Mouse (Mus musculus): ENCODE measurements around the gene Sycp2l. TPM values are rescaled to one million over a fixed set of nuclear protein-coding genes. Genes with fewer than 3 reads are reported as not detected.
"Not testable (repeated sequence)": the region's sequence is repeated elsewhere in the genome, so short reads cannot be mapped to it uniquely, and the experiment has no call there.

Gene Sycp2l
- polyA plus RNA-seq, 1 experiment from 2014 or later, result not detected

- H3K9me3 ChIP-seq, result no peaks in the 10 kb centered on the region
- ATAC-seq (ENCODE audit: low FRiP score, low read depth), result no peak
These were observed 20.8 kb downstream of the Sycp2l start for GRCm38 (mm10) chr13:41134901-41135300.

DNA sequence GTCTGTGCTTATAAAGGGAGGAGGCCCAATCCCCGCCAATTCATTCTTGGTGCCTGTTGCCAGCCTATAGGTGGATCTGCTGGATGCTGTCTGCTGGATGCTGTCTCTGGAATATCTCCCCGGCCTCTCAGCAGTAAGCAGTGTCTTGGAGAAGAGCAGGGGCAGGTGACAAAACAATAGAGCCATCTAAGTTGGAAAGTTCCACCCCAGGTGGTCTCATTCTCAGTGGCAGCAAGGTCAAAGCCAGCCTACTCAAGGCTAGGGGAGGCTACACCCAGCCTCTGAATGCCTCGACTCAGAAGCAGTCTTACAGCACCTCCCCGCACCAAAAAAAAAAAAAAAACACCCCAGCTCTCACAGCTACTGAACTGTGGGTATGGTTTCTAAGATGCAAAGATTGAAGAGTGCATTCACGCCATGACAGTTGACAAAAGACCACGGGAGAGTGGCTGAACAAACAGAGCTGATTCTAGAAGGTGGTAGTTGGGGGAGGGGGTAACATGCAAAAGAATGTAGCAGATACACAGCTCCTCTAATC lies 31.4 kb downstream of the Sycp2l start:
- H3K36me3 ChIP-seq, result no peaks in the 10 kb centered on the region
- no peaks in the 10 kb centered on the region for H3K9me3 ChIP-seq
- no peaks in the 10 kb centered on the region for H3K4me1 ChIP-seq
- H3K27me3 ChIP-seq (replicated peaks), result no peaks in the 10 kb centered on the region
- WGBS, result 61% methylated on average over 6 of the region's 6 CpGs
- no peak for ATAC-seq (ENCODE audit: low FRiP score, low read depth)
- no peak overlapping the region for H3K9ac ChIP-seq
- H3K4me2 ChIP-seq (replicated peaks), result no peak overlapping the region
- no peak overlapping the region for H3K27ac ChIP-seq
- no peak overlapping the region for H3K4me3 ChIP-seq

More at GRCm38 (mm10) chr13:41134901-41135300, 20.8 kb downstream of the Sycp2l start:
- WGBS, result 10% methylated on average over 6 of the region's 6 CpGs
- Histone ChIP-seq H3K4me3 (no peak overlapping the region), H3K4me1 (no peaks in the 10 kb centered on the region), H3K27ac (no peak overlapping the region), H3K9ac (no peak overlapping the region), H3K27me3 (replicated peaks) (no peaks in the 10 kb centered on the region), H3K36me3 (no peaks in the 10 kb centered on the region), H3K4me2 (replicated peaks) (no peak overlapping the region)

- Histone ChIP-seq H3K27me3 (replicated peaks) (no peaks in the 10 kb centered on the region), H3K36me3 (no peaks in the 10 kb centered on the region), H3K9me3 (no peaks in the 10 kb centered on the region), H3K4me1 (no peaks in the 10 kb centered on the region), H3K9ac (no peak overlapping the region), H3K27ac (no peak overlapping the region), H3K4me2 (replicated peaks) (no peak overlapping the region), H3K4me3 (no peak overlapping the region)
- 83% methylated on average over 10 of the region's 10 CpGs for WGBS
- no peak for ATAC-seq (ENCODE audit: low FRiP score, low read depth)
These were observed 32.2 kb downstream of the Sycp2l start for GRCm38 (mm10) chr13:41146271-41146670.

- WGBS, result 88% methylated on average over 11 of the region's 11 CpGs
- Histone ChIP-seq H3K9ac (no peak overlapping the region), H3K27ac (no peak overlapping the region), H3K4me3 (no peak overlapping the region), H3K4me1 (no peaks in the 10 kb centered on the region), H3K36me3 (no peaks in the 10 kb centered on the region), H3K4me2 (replicated peaks) (no peak overlapping the region), H3K27me3 (replicated peaks) (no peaks in the 10 kb centered on the region), H3K9me3 (no peaks in the 10 kb centered on the region)
- no peak for ATAC-seq (ENCODE audit: low FRiP score, low read depth)
These were observed 39.0 kb downstream of the Sycp2l start for GRCm38 (mm10) chr13:41153146-41153545.

GRCm38 (mm10) chr13:41158426-41158825 lies 44.3 kb downstream of the Sycp2l start:
- no peaks in the 10 kb centered on the region for H3K36me3 ChIP-seq
- 75% methylated on average over 5 of the region's 5 CpGs for WGBS
- H3K27ac ChIP-seq, result no peak overlapping the region

GRCm38 (mm10) chr13:41187886-41188285 lies 73.8 kb downstream of the Sycp2l start:
- Histone ChIP-seq H3K9ac (no peak overlapping the region), H3K4me1 (no peaks in the 10 kb centered on the region), H3K36me3 (peaks cover 45% of the 10 kb centered on the region), H3K4me2 (replicated peaks) (no peak overlapping the region), H3K27me3 (replicated peaks) (no peaks in the 10 kb centered on the region), H3K9me3 (no peaks in the 10 kb centered on the region), H3K27ac (no peak overlapping the region), H3K4me3 (no peak overlapping the region)
- WGBS, result 70% methylated on average over 6 of the region's 6 CpGs
- ATAC-seq (ENCODE audit: low FRiP score, low read depth), result no peak

More at GRCm38 (mm10) chr13:41158426-41158825, 44.3 kb downstream of the Sycp2l start:
- H3K27me3 ChIP-seq (replicated peaks), result no peaks in the 10 kb centered on the region
- no peaks in the 10 kb centered on the region for H3K9me3 ChIP-seq
- no peak overlapping the region for H3K9ac ChIP-seq
- no peaks in the 10 kb centered on the region for H3K4me1 ChIP-seq
- no peak overlapping the region for H3K4me3 ChIP-seq
- no peak overlapping the region for H3K4me2 ChIP-seq (replicated peaks)
- ATAC-seq (ENCODE audit: low FRiP score, low read depth), result no peak

GRCm38 (mm10) chr13:41195640-41196333 lies 81.7 kb downstream of the Sycp2l start:
- H3K4me3 ChIP-seq, result no peak overlapping the region
- H3K27me3 ChIP-seq (replicated peaks), result no peaks in the 10 kb centered on the region
- ATAC-seq (ENCODE audit: low FRiP score, low read depth), result no peak
- no peak overlapping the region for H3K27ac ChIP-seq
- H3K9ac ChIP-seq, result no peak overlapping the region
- no peak overlapping the region for H3K4me2 ChIP-seq (replicated peaks)
- H3K36me3 ChIP-seq, result peaks cover 15% of the 10 kb centered on the region; the same call in 1 of the 2 replicates
- H3K9me3 ChIP-seq, result no peaks in the 10 kb centered on the region
- H3K4me1 ChIP-seq, result no peaks in the 10 kb centered on the region
- 71% methylated on average over 3 of the region's 3 CpGs for WGBS

DNA sequence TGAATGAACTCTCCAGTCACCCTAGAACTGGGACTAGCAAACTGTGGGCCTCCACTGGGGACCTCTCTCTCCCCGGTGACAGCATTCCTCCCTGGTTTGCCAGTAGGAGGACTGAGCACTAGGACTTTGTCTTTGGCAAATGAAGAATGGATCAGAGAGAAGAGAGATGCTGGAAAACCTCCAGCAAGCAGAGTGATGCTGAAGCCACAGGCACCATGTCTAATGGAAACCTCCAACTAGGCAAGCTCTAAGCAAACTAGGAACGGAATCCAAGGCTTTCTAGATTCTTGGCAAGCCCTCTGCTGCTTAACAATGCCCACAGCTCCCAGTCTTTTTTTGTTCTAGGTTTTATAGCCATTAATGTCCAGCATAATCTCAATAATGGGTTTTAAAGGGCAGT lies 86.8 kb downstream of the Sycp2l start:
- WGBS, result 68% methylated on average over 2 of the region's 2 CpGs
- H3K27ac ChIP-seq, result no peak overlapping the region
- H3K36me3 ChIP-seq, result no peaks in the 10 kb centered on the region
- no peaks in the 10 kb centered on the region for H3K9me3 ChIP-seq
- H3K4me3 ChIP-seq, result no peak overlapping the region
- no peak for ATAC-seq (ENCODE audit: low FRiP score, low read depth)
- H3K4me1 ChIP-seq, result peaks cover 11% of the 10 kb centered on the region
- H3K9ac ChIP-seq, result no peak overlapping the region
- H3K4me2 ChIP-seq (replicated peaks), result no peak overlapping the region
- no peaks in the 10 kb centered on the region for H3K27me3 ChIP-seq (replicated peaks)

DNA sequence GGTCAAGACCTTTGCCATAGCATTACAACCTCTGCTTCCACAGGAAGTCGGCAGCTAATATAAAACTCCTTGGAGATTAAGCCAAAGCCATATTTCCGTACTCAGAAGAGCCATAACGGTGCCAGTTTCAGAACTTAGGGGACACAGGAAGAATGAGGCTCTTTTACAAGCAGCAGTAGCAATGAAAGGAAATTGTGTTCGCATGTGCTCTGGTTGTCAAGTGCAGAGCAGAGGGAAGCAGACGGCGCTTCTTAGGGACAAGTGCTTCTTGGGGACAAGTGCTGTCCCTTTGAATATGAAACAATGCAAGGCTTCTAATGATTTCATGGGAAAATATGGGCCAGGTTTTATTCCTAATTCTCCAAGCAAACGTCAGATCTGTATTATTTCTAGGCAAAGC lies 89.2 kb downstream of the Sycp2l start:
- Histone ChIP-seq H3K9ac (no peak overlapping the region), H3K27me3 (replicated peaks) (no peaks in the 10 kb centered on the region), H3K4me1 (peaks cover 11% of the 10 kb centered on the region), H3K36me3 (no peaks in the 10 kb centered on the region), H3K9me3 (no peaks in the 10 kb centered on the region), H3K27ac (no peak overlapping the region), H3K4me2 (replicated peaks) (no peak overlapping the region), H3K4me3 (no peak overlapping the region)
- 47% methylated on average over 7 of the region's 7 CpGs for WGBS
- no peak for ATAC-seq (ENCODE audit: low FRiP score, low read depth)

DNA sequence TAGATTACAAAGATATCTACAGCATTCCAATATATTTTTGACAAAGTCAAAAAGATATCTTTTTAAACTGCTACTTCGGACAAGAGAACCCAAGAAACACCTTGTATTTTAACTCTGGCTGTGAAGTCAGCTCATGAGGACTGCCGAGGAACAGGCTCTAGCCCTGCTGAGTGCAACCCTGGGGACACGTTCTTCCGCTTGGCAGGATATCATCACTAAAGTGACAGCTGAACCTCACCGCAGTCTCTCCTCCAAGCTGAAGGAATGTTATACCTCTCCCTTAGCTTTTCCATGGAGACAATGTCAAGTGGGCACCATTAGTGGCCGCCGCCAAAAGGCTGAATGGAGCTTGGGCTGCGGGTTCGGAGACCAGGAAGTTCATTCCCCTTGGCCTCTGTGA lies 89.6 kb downstream of the Sycp2l start:
- no peaks in the 10 kb centered on the region for H3K9me3 ChIP-seq
- no peak overlapping the region for H3K27ac ChIP-seq
- H3K36me3 ChIP-seq, result no peaks in the 10 kb centered on the region
- 69% methylated on average over 9 of the region's 9 CpGs for WGBS
- H3K4me2 ChIP-seq (replicated peaks), result no peak overlapping the region
- ATAC-seq (ENCODE audit: low FRiP score, low read depth), result no peak
- H3K4me3 ChIP-seq, result no peak overlapping the region
- no peak overlapping the region for H3K9ac ChIP-seq
- no peaks in the 10 kb centered on the region for H3K27me3 ChIP-seq (replicated peaks)
- peaks cover 11% of the 10 kb centered on the region for H3K4me1 ChIP-seq

DNA sequence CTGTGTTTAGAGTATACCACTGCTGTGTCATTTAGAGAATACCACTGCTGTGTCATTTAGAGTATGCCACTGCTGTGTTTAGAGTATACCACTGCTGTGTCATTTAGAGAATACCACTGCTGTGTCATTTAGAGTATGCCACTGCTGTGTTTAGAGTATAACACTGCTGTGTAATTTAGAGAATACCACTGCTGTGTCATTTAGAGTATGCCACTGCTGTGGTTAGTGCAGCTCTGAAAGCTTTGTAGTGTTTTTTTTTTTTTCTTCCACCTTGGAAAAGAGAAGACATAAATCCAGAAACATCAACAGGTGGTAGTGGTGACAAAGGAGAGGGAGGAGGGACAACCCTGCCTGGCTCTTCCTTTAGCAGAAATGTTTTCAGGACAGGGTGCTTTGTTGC lies 91.5 kb downstream of the Sycp2l start:
- H3K27ac ChIP-seq; H3K27me3 ChIP-seq (replicated peaks); H3K9me3 ChIP-seq; H3K36me3 ChIP-seq; H3K4me2 ChIP-seq (replicated peaks); ATAC-seq (ENCODE audit: low FRiP score, low read depth); H3K9ac ChIP-seq; H3K4me3 ChIP-seq: not testable (repeated sequence)
- H3K4me1 ChIP-seq, result peaks cover 11% of the 10 kb centered on the region

DNA sequence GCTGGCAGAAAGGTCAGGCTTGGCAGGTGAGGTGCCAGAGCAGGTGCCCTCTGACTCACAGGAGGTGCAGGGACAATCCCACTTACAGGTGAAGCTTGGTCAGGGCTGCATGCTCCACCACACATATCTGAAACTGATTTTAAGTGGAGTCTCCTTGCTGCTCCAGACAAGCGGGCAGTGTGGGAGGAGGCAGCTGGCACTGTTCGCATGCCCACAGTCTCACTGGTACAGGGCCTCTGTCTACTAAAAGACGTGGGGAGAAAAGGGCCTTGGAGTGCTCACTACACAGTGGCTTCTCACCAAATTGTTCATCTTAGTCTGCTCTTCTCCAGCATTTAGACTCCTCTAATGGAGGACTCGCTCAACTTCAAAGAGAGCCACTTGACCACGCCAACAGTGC lies 92.1 kb downstream of the Sycp2l start:
- no peak overlapping the region for H3K27ac ChIP-seq
- no peaks in the 10 kb centered on the region for H3K27me3 ChIP-seq (replicated peaks)
- WGBS, result 92% methylated on average over 5 of the region's 5 CpGs

GRCm38 (mm10) chr13:41211276-41211675 lies 97.2 kb downstream of the Sycp2l start:
- Histone ChIP-seq H3K9me3 (no peaks in the 10 kb centered on the region), H3K27me3 (replicated peaks) (no peaks in the 10 kb centered on the region), H3K9ac (no peak overlapping the region), H3K4me3 (no peak overlapping the region), H3K4me2 (replicated peaks) (no peak overlapping the region), H3K27ac (no peak overlapping the region), H3K36me3 (no peaks in the 10 kb centered on the region), H3K4me1 (no peaks in the 10 kb centered on the region)
- no peak for ATAC-seq (ENCODE audit: low FRiP score, low read depth)
- WGBS, result 82% methylated on average over 4 of the region's 4 CpGs

More for the DNA sequence above, 92.1 kb downstream of the Sycp2l start:
- no peak overlapping the region for H3K4me3 ChIP-seq
- no peak for ATAC-seq (ENCODE audit: low FRiP score, low read depth)
- no peak overlapping the region for H3K4me2 ChIP-seq (replicated peaks)
- no peaks in the 10 kb centered on the region for H3K36me3 ChIP-seq
- peaks cover 11% of the 10 kb centered on the region for H3K4me1 ChIP-seq
- no peaks in the 10 kb centered on the region for H3K9me3 ChIP-seq
- no peak overlapping the region for H3K9ac ChIP-seq
